In the genomic region with DNA sequence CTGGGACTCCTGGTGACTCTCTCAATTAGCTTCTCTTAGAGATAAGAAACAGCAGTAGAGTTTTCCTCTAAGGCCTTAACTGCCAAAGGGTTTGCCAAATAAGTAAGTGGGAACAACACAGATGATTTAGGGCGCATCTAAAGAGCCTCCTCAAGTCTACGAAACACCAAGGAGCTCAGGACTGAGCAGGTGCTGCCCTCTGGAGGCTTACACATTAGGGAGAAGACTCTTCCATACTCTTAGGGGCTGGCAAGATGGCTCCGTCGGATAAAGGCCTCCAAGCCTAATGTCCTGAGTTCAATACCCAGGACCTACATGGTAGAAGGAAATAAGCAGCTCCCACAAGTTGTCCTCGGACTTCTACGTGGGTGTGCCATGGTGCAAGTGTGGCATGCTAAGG, we compare ENCODE assay signal across 25 mouse cellular contexts. TPM values are rescaled to one million over a fixed set of nuclear protein-coding genes. Genes with fewer than 3 reads are reported as not detected.
DNase-seq lines count a peak whose midpoint lies in the region; ATAC-seq and TF ChIP-seq lines count a peak whose summit lies in the region.
"Had no signal": no experiment of that assay in that cellular context is flagged by ENCODE, and none has a peak within 500 bp of the region (broad histone marks: within the 10 kb centered on the region; RNA-seq: fewer than 3 reads in every experiment).

No protein-coding gene starts in this region.

- no peaks in the 10 kb centered on the region for H3K9me3 ChIP-seq in kidney, postnatal 0 days (replicated peaks; ENCODE audit: low read length)
- no peaks in the 10 kb centered on the region for H3K9me3 ChIP-seq in lung, postnatal 0 days (ENCODE audit: low read length)
- H3K9me3 ChIP-seq in MEL (replicated peaks; ENCODE audit: insufficient read depth, low read length), result no peaks in the 10 kb centered on the region
- no peaks in the 10 kb centered on the region for H3K9me3 ChIP-seq in embryonic facial prominence, embryonic 10.5 days
- H3K9me3 ChIP-seq: embryonic facial prominence, embryonic 15.5 days; heart, embryonic 10.5 days; hindbrain, embryonic 12.5 days; liver, embryonic 15.5 days; midbrain, embryonic 13.5 days; neural tube, embryonic 12.5 days had no signal

- no peak for DNase-seq in kidney, postnatal 0 days (ENCODE audit: low spot score)
- no peak for DNase-seq in kidney, adult 11 months
- no peak for DNase-seq in lung, postnatal 0 days (ENCODE audit: low spot score)
- DNase-seq in lung, postnatal 4 days, result no peak
- DNase-seq in MEL (ENCODE audit: low read depth, low spot score), result peak; percentile 10
- no peak for DNase-seq in embryonic facial prominence, embryonic 10.5 days (ENCODE audit: low spot score)
- no peak for DNase-seq in thymus, adult 2 months
- DNase-seq: adrenal gland, adult 8-10 months; cerebellum, adult 9-11 months; embryo, embryonic 11 days; forebrain, postnatal 0 days; left cerebral cortex, postnatal 4 days; lung, postnatal 10 days had no signal

- H3K9ac ChIP-seq in kidney, postnatal 0 days (ENCODE audit: low read depth, low read length), result no peak overlapping the region
- H3K9ac ChIP-seq in lung, postnatal 0 days (replicated peaks; ENCODE audit: low read depth), result no peak overlapping the region
- H3K9ac ChIP-seq in MEL (ENCODE audit: control insufficient read depth, low read depth, low read length, poor library complexity, severe bottlenecking), result no peak overlapping the region
- H3K9ac ChIP-seq: embryonic facial prominence, embryonic 15.5 days; forebrain, postnatal 0 days; hindbrain, embryonic 12.5 days; liver, embryonic 15.5 days; midbrain, embryonic 13.5 days; neural tube, embryonic 12.5 days had no signal

- no peaks in the 10 kb centered on the region for H3K36me3 ChIP-seq in kidney, postnatal 0 days (ENCODE audit: insufficient read depth, low read length)
- H3K36me3 ChIP-seq in lung, postnatal 0 days (ENCODE audit: insufficient read depth, low read length), result no peaks in the 10 kb centered on the region
- H3K36me3 ChIP-seq in MEL (ENCODE audit: control insufficient read depth in 1 of 2, insufficient read depth in 2 of 2, low read length in 2 of 2), result no peaks in the 10 kb centered on the region; a peak in 1 of 4 replicates
- H3K36me3 ChIP-seq in small intestine, adult 2 months (ENCODE audit: control insufficient read depth, insufficient read depth, low read length), result no peaks in the 10 kb centered on the region
- H3K36me3 ChIP-seq in embryonic facial prominence, embryonic 10.5 days (replicated peaks), result no peaks in the 10 kb centered on the region
- no peaks in the 10 kb centered on the region for H3K36me3 ChIP-seq in thymus, adult 2 months (ENCODE audit: control insufficient read depth, insufficient read depth, low read length)
- H3K36me3 ChIP-seq: embryonic facial prominence, embryonic 15.5 days; heart, embryonic 10.5 days; hindbrain, embryonic 12.5 days; liver, embryonic 15.5 days; midbrain, embryonic 13.5 days; neural tube, embryonic 12.5 days had no signal

- H3K4me1 ChIP-seq in kidney, postnatal 0 days (replicated peaks; ENCODE audit: insufficient read depth, low read length), result no peaks in the 10 kb centered on the region
- H3K4me1 ChIP-seq in lung, postnatal 0 days (ENCODE audit: insufficient read depth, low read depth, low read length), result no peaks in the 10 kb centered on the region
- H3K4me1 ChIP-seq in MEL (ENCODE audit: control insufficient read depth in 1 of 2, insufficient read depth in 2 of 2, low read length in 2 of 2), result no peaks in the 10 kb centered on the region
- peaks cover 25% of the 10 kb centered on the region; the same call in 1 of the 2 replicates for H3K4me1 ChIP-seq in small intestine, adult 2 months (ENCODE audit: control insufficient read depth, insufficient read depth, insufficient read length, low read length)
- peaks cover 11% of the 10 kb centered on the region for H3K4me1 ChIP-seq in embryonic facial prominence, embryonic 10.5 days
- H3K4me1 ChIP-seq in thymus, adult 2 months (replicated peaks; ENCODE audit: control insufficient read depth, insufficient read depth, low read length), result no peaks in the 10 kb centered on the region
- H3K4me1 ChIP-seq: embryonic facial prominence, embryonic 15.5 days; liver, embryonic 15.5 days had no signal

- no peak overlapping the region for H3K4me3 ChIP-seq in kidney, postnatal 0 days (replicated peaks; ENCODE audit: low read depth, low read length)
- H3K4me3 ChIP-seq in lung, postnatal 0 days (ENCODE audit: low read depth, low read length), result no peak overlapping the region
- H3K4me3 ChIP-seq in MEL (ENCODE audit: control insufficient read depth in 1 of 2, insufficient read depth in 1 of 2, low read depth in 2 of 2, low read length in 2 of 2), result no peak overlapping the region
- no peak overlapping the region for H3K4me3 ChIP-seq in small intestine, adult 2 months (ENCODE audit: low read depth, low read length)
- H3K4me3 ChIP-seq in embryonic facial prominence, embryonic 10.5 days, result no peak overlapping the region
- H3K4me3 ChIP-seq in thymus, adult 2 months (ENCODE audit: control insufficient read depth, insufficient read depth, low read length), result no peak overlapping the region
- H3K4me3 ChIP-seq: embryonic facial prominence, embryonic 15.5 days; heart, embryonic 10.5 days; hindbrain, embryonic 12.5 days; liver, embryonic 15.5 days; midbrain, embryonic 13.5 days; neural tube, embryonic 12.5 days had no signal

- no peak for ATAC-seq in kidney, postnatal 0 days (replicated peaks; ENCODE audit: low FRiP score, low read depth)
- ATAC-seq in lung, postnatal 0 days, result no peak
- ATAC-seq: forebrain, postnatal 0 days; inflammation-experienced regulatory T-cells, adult 6 months; midbrain, embryonic 13.5 days had no signal

- peak; percentile 5 for TF ChIP-seq RAD21 in MEL (IDR thresholded peaks at IDR 0.05; ENCODE audit: low read depth, low read length)

- 83% methylated on average over 6 of the region's 6 CpGs for WGBS in kidney, postnatal 0 days
- 78% methylated on average over 6 of the region's 6 CpGs for WGBS in lung, postnatal 0 days
- WGBS in small intestine, adult 2 months, result 71% methylated on average over 6 of the region's 6 CpGs
- 79% methylated on average over 6 of the region's 6 CpGs for WGBS in embryonic facial prominence, embryonic 10.5 days
- WGBS in thymus, adult 2 months, result 90% methylated on average over 6 of the region's 6 CpGs

- TF ChIP-seq CTCF in kidney, postnatal 0 days (IDR thresholded peaks at IDR 0.05; ENCODE audit: low read depth), result peak; percentile 51
- peak; percentile 33 for TF ChIP-seq CTCF in lung, postnatal 0 days (IDR thresholded peaks at IDR 0.05)
- TF ChIP-seq CTCF in MEL (IDR thresholded peaks at IDR 0.05 in 2 of 3, conservative IDR thresholded peaks at IDR 0.05 in 1 of 3; ENCODE audit: control insufficient read depth in 1 of 3, insufficient read depth in 1 of 3, low read depth in 2 of 3, low read length in 3 of 3, poor library complexity in 1 of 3, severe bottlenecking in 1 of 3), result peak in 2 of 3 experiments; percentile 17 to 28; a peak in 3 of 6 replicates
- TF ChIP-seq CTCF in small intestine, adult 2 months (IDR thresholded peaks at IDR 0.05; ENCODE audit: extremely low read depth, insufficient read length, insufficient replicate concordance, low read depth, low read length), result peak; percentile 58; the same call in 1 of the 2 replicates
- TF ChIP-seq CTCF in thymus, adult 2 months (IDR thresholded peaks at IDR 0.05; ENCODE audit: borderline replicate concordance, control insufficient read depth, extremely low read depth, insufficient read depth, low read length, poor library complexity), result no peak

- no peak for TF ChIP-seq POLR2A in MEL (IDR thresholded peaks at IDR 0.05; ENCODE audit: control insufficient read depth in 1 of 2, insufficient read depth in 1 of 2, low read depth in 1 of 2, low read length in 2 of 2, poor library complexity in 1 of 2)
- TF ChIP-seq POLR2A in small intestine, adult 2 months (IDR thresholded peaks at IDR 0.05; ENCODE audit: low read depth, low read length), result no peak
- no peak for TF ChIP-seq POLR2A in thymus, adult 2 months (IDR thresholded peaks at IDR 0.05; ENCODE audit: control insufficient read depth, extremely low read depth, insufficient read depth, low read length, poor library complexity)

- no peak overlapping the region for H3K4me2 ChIP-seq in kidney, postnatal 0 days (ENCODE audit: low read length)
- no peak overlapping the region for H3K4me2 ChIP-seq in lung, postnatal 0 days (replicated peaks; ENCODE audit: low read depth, low read length)
- H3K4me2 ChIP-seq: embryonic facial prominence, embryonic 15.5 days; hindbrain, embryonic 12.5 days; liver, embryonic 15.5 days; midbrain, embryonic 13.5 days; neural tube, embryonic 12.5 days had no signal

- no peak overlapping the region for H3K27ac ChIP-seq in kidney, postnatal 0 days
- H3K27ac ChIP-seq in lung, postnatal 0 days (ENCODE audit: low read length), result no peak overlapping the region
- H3K27ac ChIP-seq in MEL (ENCODE audit: control insufficient read depth, low read depth, low read length), result no peak overlapping the region
- no peak overlapping the region for H3K27ac ChIP-seq in small intestine, adult 2 months (ENCODE audit: insufficient read depth, low read depth, low read length)
- H3K27ac ChIP-seq in embryonic facial prominence, embryonic 10.5 days (replicated peaks), result no peak overlapping the region
- no peak overlapping the region for H3K27ac ChIP-seq in thymus, adult 2 months (ENCODE audit: control insufficient read depth, insufficient read depth, low read length)
- H3K27ac ChIP-seq: embryonic facial prominence, embryonic 15.5 days; heart, embryonic 10.5 days; hindbrain, embryonic 12.5 days; liver, embryonic 15.5 days; midbrain, embryonic 13.5 days; neural tube, embryonic 12.5 days had no signal

- no peak for TF ChIP-seq EP300 in lung, postnatal 0 days (IDR thresholded peaks at IDR 0.05)
- TF ChIP-seq EP300 in MEL (IDR thresholded peaks at IDR 0.05; ENCODE audit: low read depth in 1 of 2, low read length in 2 of 2), result no peak

- H3K79me2 ChIP-seq in MEL (ENCODE audit: control insufficient read depth, insufficient read depth, low read length, poor library complexity), result no peaks in the 10 kb centered on the region

- no peaks in the 10 kb centered on the region for H3K27me3 ChIP-seq in kidney, postnatal 0 days (ENCODE audit: insufficient read depth, low read length)
- no peaks in the 10 kb centered on the region for H3K27me3 ChIP-seq in lung, postnatal 0 days (replicated peaks; ENCODE audit: insufficient read depth, low read length)
- H3K27me3 ChIP-seq in MEL (ENCODE audit: control insufficient read depth in 1 of 2, insufficient read depth in 2 of 2, low read length in 2 of 2), result no peaks in the 10 kb centered on the region
- no peaks in the 10 kb centered on the region for H3K27me3 ChIP-seq in small intestine, adult 2 months (ENCODE audit: control insufficient read depth, insufficient read depth, low read length)
- no peaks in the 10 kb centered on the region for H3K27me3 ChIP-seq in embryonic facial prominence, embryonic 10.5 days (replicated peaks; ENCODE audit: low read depth, poor library complexity, severe bottlenecking)
- H3K27me3 ChIP-seq in thymus, adult 2 months (ENCODE audit: control insufficient read depth, insufficient read depth, low read length), result no peaks in the 10 kb centered on the region
- H3K27me3 ChIP-seq: embryonic facial prominence, embryonic 15.5 days; hindbrain, embryonic 12.5 days; liver, embryonic 15.5 days; midbrain, embryonic 13.5 days; neural tube, embryonic 12.5 days had no signal

RNA-seq across cellular contexts. Expression of gene Ihh, which starts 22.1 kb away (rescaled TPM):
- 6.3 and 6.9 TPM in 2 replicates for polyA plus RNA-seq in kidney, postnatal 0 days (2015; fragmentation: Nextera tagmentation; extraction: Ambion mirVana)
- polyA plus RNA-seq in lung, postnatal 0 days (2015; fragmentation: Nextera tagmentation; extraction: Ambion mirVana), result 0.10 and 0.16 TPM in 2 replicates
- 0.04 TPM in 1 of 2 replicates, not detected in the other for total RNA-seq in MEL (2012; rRNA removed)
- polyA plus RNA-seq in MEL (2012; ENCODE audit: insufficient read depth in 1 of 2, insufficient read length in 2 of 2, low read depth in 1 of 2, low replicate concordance in 2 of 2, missing spikeins in 1 of 2), result under 1 TPM in 1 of 2 experiments, not detected in 1; 0.07 TPM
- 67.5 and 198 TPM in 2 replicates for polyA plus RNA-seq in small intestine, adult 2 months (2012; rRNA removed)
- 0.11 TPM in 1 of 2 replicates, not detected in the other for polyA plus RNA-seq in embryonic facial prominence, embryonic 10.5 days (2016; fragmentation: Nextera tagmentation; extraction: Ambion mirVana)
- polyA plus RNA-seq in thymus, adult 2 months (2012; rRNA removed), result 0.75 and 0.94 TPM in 2 replicates
- polyA plus RNA-seq: inflammation-experienced regulatory T-cells, adult 6 months had no signal

RNA-seq across cellular contexts. Expression of gene Cfap65, which starts 38.2 kb away (rescaled TPM):
- polyA plus RNA-seq in kidney, postnatal 0 days (2015; fragmentation: Nextera tagmentation; extraction: Ambion mirVana), result 0.08 TPM in 2 replicates
- 2.0 and 2.3 TPM in 2 replicates for polyA plus RNA-seq in lung, postnatal 0 days (2015; fragmentation: Nextera tagmentation; extraction: Ambion mirVana)
- total RNA-seq in MEL (2012; rRNA removed), result not detected in 2 replicates
- not detected for polyA plus RNA-seq in MEL (2012; ENCODE audit: insufficient read depth in 1 of 2, insufficient read length in 2 of 2, low read depth in 1 of 2, low replicate concordance in 2 of 2, missing spikeins in 1 of 2)
- polyA plus RNA-seq in small intestine, adult 2 months (2012; rRNA removed), result 0.03 and 0.15 TPM in 2 replicates
- 0.08 TPM in 1 of 2 replicates, not detected in the other for polyA plus RNA-seq in embryonic facial prominence, embryonic 10.5 days (2016; fragmentation: Nextera tagmentation; extraction: Ambion mirVana)
- polyA plus RNA-seq in thymus, adult 2 months (2012; rRNA removed), result 0.48 and 0.69 TPM in 2 replicates
- total RNA-seq: gastrocnemius, adult 18-20 months; gastrocnemius, postnatal 4 days; megakaryocyte, adult 5-6 weeks had no signal
- polyA plus RNA-seq: heart, embryonic 10.5 days; heart, postnatal 0 days; inflammation-experienced regulatory T-cells, adult 6 months; liver, embryonic 15.5 days had no signal
